Mouse (Mus musculus) gastrocnemius, adult 2 months (tissue): ENCODE results near the gene Slc26a11. TPM values are rescaled to one million over a fixed set of nuclear protein-coding genes. Genes with fewer than 3 reads are reported as not detected.
A peak's percentile ranks its signal among the peaks of the same experiment; 100 is the strongest.

ENCODE experiments used
- DNase-seq: peaks from one replicate; pipeline ENCODE4 v3.0.0; 2022
- H3K27ac ChIP-seq: fragments of 200-600 bp; 2 replicates; pipeline ENCODE4 v1.8.1; 2022; ENCODE audit warnings: mild to moderate bottlenecking
- H3K4me3 ChIP-seq: fragments of 200-600 bp; 2 replicates; pipeline ENCODE4 v1.8.1; 2022; ENCODE audit warnings: mild to moderate bottlenecking, moderate library complexity
- CTCF ChIP-seq: fragments of 200-600 bp; IDR thresholded peaks from 2 replicates; pipeline ENCODE4 v1.8.1; 2022; ENCODE audit warnings: antibody characterized with exemption, mild to moderate bottlenecking, moderate library complexity
- intact Hi-C: fragments of 180-260 bp; cut with DNase I; formaldehyde crosslinking; loops from one replicate; pipeline ENCODE4 v1.15.1; 2025
- long read RNA-seq, 2 experiments: library from polyadenylated mRNA; stranded (forward); transcript quantifications; one replicate each; pipeline ENCODE4 v2.0.0; 2021
- total RNA-seq, 2 experiments: library from RNA; stranded (reverse); gene quantifications; 2 replicates each; pipeline ENCODE4 v1.2.3; 2021

The Slc26a11 gene
- total RNA-seq, result 1 to 10 TPM; 1.9 to 2.8 TPM
- long read RNA-seq, experiment 1, partial matches to known transcripts, result 1 of 6 reads
- long read RNA-seq, experiment 1, other reads (novel, unspliced or antisense), result 3 of 6 reads
- long read RNA-seq, experiment 2, partial matches to known transcripts, result 1 of 2 reads
- long read RNA-seq, experiment 2, other reads (novel, unspliced or antisense), result 1 of 2 reads

DNA sequence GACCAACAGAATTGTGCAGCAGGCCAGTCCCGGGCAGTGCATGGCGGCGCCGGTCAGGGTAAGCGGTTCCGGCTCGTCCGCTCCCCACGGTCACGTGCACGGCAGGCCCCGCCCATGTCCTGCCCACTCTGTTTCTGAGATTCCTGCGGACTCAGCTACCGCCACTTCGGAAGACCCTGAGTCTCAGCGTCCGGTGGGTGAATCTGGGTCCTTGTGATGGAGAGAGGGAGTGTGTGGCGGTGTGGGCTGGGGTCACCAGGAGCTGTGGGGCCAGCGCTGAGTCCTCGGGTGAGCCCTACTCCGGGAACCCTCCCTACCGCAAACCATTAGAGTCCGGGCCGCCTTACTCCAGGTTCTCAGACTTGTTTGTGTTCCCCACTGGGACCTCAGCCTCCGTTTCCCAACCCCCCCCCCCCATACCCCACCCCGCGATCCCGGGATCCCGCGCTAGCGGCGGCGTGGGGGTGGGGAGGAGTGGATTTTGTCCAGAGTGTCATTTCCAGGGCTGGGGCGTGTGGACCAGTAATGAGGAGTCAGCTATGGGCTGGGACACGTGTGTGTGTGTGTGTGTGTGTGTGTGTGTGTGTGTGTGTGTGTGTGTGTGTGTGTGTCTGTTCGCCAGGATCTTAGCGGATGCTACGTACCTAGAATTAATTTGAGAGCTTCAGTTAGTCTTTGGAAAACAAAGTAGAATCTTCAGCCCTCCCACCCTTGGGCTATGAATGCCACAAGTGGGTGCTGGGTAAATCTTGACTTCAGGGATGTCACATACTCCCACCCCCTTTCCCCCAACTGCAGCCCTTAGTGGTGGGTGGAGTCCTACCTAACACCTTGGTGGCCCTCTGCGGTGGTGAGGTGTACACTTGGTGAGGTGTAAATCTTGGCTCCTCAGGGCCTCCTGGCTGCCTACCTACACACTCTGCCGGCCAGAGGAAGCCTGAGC is at the start of gene Slc26a11, which contains the start of gene Sgsh:
TSS of gene Slc26a11 (plus strand) at position 115 of the 943 bp plus-strand sequence.
TSS of gene Sgsh (minus strand) at position 94 of the 943 bp plus-strand sequence.
- H3K4me3 ChIP-seq, result peak within 1 kb of the TSS; percentile 89
- intact Hi-C loops, result loop anchor here (2.0 kb wide), 1 partner anchor 35 kb away; no protein-coding TSS in a partner anchor
- peak within 1 kb of the TSS; percentile 84 for H3K27ac ChIP-seq
- DNase-seq, result peak; percentile 95
- no peak for TF ChIP-seq CTCF

DNA sequence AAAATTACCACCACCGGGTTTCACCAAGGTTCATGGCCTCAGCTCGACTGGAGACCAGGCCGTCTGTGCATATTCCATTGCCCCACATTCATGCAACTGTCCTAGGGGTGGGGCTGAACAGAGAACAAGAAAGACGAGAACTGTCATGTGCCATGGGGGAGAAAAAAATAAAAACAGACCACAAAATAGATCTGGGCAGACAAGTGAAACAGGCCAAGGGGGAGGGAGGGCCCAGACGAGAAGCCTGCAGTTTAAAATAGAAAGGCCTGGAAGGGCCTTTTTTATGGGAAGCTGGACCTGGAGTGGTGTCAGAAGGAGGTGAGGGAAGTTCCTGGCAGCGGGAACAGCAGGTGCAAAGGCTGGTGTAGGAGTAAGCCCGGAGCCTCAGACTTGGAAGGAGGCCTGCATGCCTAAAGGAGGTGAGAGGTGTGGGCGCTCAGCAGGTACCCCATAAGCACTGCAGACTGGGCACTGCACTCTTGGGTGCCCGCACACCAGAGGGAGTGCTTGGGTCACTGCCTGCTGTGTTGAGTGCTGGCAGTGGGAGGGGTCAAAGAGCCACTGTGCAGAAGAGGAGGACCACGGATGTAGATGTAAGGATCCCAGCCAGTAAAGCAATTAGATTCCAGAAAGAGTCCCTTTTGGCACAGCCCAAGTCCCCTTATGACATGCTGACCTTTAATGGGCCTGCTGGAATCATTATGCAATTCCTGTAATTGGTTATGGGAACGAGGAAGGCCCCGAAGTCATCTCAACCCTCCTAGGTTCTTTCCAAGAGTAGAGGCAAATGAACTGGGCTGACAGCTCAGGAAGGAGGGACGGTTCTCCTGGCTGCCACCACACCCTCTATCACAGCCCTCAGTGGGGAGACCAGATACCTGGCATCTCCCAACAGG is 48.3 kb upstream of the Slc26a11 start:
- Histone ChIP-seq H3K4me3 (no peak overlapping the region), H3K27ac (peak overlapping the region; percentile 51; the same call in 1 of the 2 replicates)
- TF ChIP-seq CTCF, result no peak
- peak; percentile 41 for DNase-seq
- intact Hi-C loops, result loop anchor here (5.0 kb wide), 1 partner anchor 55 kb away; no protein-coding TSS in a partner anchor

DNA sequence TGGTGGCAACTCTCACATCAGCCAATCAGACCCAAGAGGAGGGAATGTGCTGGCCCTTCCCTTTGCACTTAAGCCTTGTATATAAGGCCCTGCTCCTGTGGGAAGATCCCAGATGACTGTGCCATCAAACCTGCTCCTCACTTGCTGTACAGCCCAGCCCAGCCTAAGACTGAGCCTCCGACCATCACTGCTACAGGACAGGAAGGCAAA is 47.8 kb upstream of the Slc26a11 start, which contains the start of gene Card14:
TSS of gene Card14 (plus strand) at position 111 of the 210 bp plus-strand sequence.
- intact Hi-C loops, result loop anchor here (5.0 kb wide), 1 partner anchor 55 kb away; no protein-coding TSS in a partner anchor
- peak within 1 kb of the TSS; percentile 51; the same call in 1 of the 2 replicates for H3K27ac ChIP-seq
- no peak for DNase-seq
- H3K4me3 ChIP-seq, result no peak within 1 kb of the TSS
- no peak for TF ChIP-seq CTCF

DNA sequence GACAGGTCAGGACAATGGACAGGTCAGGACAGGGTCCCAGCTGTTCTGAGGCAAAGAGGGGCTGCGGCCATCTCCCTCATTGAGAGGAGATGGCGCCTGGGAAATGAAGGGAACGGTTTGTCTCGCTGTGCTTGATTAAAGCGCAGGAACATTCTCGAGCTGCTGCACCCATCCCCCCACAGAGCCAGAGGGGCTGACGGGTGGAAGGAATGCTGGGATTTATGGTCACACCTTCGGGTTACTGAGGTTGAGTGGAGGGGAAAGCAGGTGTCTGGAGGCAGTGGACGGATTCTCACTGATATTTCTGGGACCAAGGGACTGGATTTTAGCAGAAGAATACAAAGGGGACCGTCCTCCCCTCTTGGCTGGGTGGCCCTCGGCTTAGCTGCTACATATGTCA is 47.4 kb upstream of the Slc26a11 start:
- DNase-seq, result no peak
- no peak overlapping the region for H3K27ac ChIP-seq
- no peak for TF ChIP-seq CTCF
- intact Hi-C loops, result loop anchor here (5.0 kb wide), 1 partner anchor 54 kb away; no protein-coding TSS in a partner anchor
- no peak overlapping the region for H3K4me3 ChIP-seq

DNA sequence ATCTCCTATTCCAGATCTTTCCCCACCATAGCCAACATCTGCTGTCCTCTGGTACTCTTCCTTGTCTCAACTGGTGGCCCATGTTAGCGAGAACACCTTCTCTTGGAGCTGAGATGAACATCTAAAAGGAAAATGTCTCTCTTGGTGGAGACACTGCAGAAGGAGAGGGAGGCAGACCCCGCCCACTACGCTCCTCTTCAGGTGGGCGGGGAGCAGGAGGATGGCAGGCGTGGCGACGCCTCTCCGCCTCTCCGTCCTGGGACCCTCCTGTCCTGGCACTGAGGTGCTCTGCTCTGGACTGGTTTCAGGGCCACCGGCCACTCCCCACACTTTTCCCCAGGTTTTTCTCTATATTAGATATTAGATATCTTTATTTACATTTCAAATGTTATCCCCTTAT is 44.7 kb upstream of the Slc26a11 start:
- intact Hi-C loops, result no loop called here
- DNase-seq, result no peak
- TF ChIP-seq CTCF, result no peak
- no peak overlapping the region for H3K4me3 ChIP-seq
- H3K27ac ChIP-seq, result no peak overlapping the region

DNA sequence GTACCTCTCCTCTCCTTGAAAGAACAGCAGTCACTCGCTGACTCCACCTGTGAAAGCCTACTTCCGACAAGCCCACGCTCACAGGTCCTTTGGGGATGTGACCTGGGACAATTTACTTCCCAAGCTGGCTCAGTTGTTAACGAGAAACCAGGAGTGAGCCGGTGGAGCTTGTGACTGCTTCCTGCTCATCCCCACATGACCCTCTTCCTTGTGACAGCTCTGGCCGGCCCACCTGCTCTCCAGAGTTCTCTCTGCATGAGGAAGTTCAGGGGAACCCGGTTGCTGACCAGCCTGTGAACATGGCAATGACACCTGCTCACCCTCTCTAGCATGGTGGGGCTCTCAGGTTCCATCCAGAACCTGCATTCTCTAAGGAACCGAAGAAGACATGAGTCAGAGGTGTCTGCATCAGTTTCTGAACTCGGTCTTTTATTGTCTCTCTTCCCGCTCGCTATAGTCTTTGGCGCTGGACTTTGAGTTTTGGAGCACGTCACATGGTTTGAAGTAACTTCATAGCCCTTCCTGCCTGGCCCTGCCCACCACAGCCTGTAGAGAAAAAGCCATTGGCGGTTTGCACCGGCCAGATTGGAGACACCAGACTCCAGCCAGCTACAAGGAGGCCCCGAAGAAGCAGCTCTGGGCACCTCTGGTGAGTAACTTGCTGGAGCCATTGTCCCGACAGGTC is 41.0 kb upstream of the Slc26a11 start:
- H3K4me3 ChIP-seq, result peak overlapping the region; percentile 46
- peak; percentile 38 for DNase-seq
- intact Hi-C loops, result no loop called here
- no peak for TF ChIP-seq CTCF
- peak overlapping the region; percentile 48 for H3K27ac ChIP-seq

DNA sequence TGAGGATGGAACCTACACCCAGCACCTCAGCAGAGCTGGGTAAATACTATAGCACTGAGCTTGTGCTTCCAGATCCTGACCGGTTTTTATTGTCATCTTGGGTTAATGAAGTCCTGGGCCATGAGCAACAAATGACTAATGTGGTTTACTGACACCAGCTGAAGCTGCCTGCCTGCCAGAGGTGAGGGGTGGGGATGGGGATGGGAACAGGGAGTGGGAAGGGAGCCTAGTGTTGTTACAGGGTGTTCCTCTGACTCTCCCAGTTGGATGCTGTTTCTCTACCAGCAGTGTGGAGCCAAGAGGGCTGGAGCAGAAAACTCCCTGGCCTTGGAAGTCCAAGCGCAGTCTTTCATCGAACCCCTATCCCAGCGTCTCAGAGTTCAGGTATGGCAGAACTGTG is 38.6 kb upstream of the Slc26a11 start:
- intact Hi-C loops, result no loop called here
- DNase-seq, result peak; percentile 67
- peak overlapping the region; percentile 23 for H3K4me3 ChIP-seq
- no peak for TF ChIP-seq CTCF
- peak overlapping the region; percentile 35; the same call in 1 of the 2 replicates for H3K27ac ChIP-seq

DNA sequence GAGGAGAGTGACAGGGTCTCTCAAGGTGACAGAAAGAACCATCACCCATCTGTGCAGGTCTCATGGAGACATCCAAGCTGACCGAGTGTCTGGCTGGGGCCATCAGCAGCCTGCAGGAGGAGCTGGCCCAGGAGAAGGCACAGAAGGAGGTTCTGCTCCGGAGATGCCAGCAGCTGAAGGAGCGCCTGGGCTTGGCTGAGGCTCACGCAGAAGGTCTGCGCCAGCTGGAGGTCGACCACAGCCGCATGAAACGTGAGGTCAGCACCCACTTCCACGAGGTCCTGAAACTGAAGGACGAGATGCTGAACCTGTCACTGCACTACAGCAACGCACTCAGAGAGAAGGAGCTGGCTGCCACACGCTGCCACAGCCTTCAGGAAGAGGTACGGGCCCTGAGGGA is 32.8 kb upstream of the Slc26a11 start:
- intact Hi-C loops, result no loop called here

DNA sequence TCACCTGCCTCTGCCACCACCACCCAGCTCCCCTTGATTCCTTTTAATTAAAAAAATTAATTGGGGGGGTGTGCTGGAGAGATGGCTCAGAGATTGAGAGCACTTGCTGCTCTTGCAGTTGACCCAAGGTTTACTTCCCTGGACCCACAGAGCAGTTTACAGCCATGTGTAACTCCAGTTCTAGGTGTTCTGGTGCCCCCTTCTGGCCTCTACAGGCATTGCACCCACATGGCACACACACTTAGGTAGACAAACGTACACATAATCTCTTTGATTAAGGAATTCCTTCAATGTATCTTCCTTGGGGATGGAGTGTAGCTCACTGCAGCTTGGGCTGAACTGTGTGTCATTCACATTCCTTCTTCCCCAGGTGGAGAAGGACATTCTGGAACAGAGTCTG is 30.3 kb upstream of the Slc26a11 start:
- intact Hi-C loops, result no loop called here
- DNase-seq, result no peak
- Histone ChIP-seq H3K27ac (no peak overlapping the region), H3K4me3 (no peak overlapping the region)
- TF ChIP-seq CTCF, result peak; percentile 27; the same call in 1 of the 2 replicates

More for the DNA sequence above, 32.8 kb upstream of the Slc26a11 start:
- peak; percentile 47 for DNase-seq
- no peak overlapping the region for H3K27ac ChIP-seq
- no peak for TF ChIP-seq CTCF
- H3K4me3 ChIP-seq, result no peak overlapping the region

DNA sequence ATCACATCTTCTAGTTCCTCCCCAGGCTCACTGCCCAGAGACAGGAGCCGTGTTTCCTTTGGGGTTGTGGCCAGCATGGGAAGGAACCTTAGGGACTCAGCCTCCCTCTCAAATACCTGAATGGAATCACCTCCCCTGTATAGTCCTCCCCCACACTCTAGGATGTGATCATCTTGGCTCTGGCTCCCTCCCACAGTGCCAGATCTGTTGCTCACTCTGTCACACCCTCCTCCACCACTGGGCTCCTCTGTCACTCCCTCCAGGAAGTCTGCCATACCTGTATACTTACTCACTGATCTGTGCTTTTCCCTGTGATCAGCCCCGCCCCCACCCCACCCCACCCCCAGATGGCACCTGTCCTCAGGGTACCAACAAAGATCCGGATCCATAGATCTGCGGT is 24.8 kb upstream of the Slc26a11 start:
- no peak overlapping the region for H3K27ac ChIP-seq
- no peak for TF ChIP-seq CTCF
- no peak overlapping the region for H3K4me3 ChIP-seq
- no peak for DNase-seq
- intact Hi-C loops, result no loop called here

DNA sequence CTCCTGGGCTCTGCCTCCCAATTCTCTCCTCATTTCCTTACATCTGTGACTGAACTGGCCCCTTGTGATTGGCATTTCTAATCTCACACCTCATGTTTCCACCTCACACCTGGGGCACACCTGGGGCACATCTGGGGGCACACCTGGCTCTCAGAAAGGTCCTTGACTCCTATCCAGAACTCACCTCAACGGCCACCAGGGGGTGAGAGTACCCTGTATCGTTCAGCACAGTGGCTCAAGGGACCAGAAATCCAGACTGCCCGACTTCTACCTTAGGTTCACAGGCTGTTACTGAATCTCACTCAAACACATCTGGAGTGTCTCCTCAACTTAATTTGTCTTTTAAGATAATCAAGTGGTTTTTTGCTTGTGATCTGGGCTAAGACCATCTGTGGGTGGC is 23.4 kb upstream of the Slc26a11 start:
- TF ChIP-seq CTCF, result no peak
- intact Hi-C loops, result no loop called here
- Histone ChIP-seq H3K27ac (no peak overlapping the region), H3K4me3 (no peak overlapping the region)
- no peak for DNase-seq
